Mouse (Mus musculus): ENCODE measurements at regions not wholly inside any gene's neighbourhood (a gene's known extent, or its start where the extent isn't known, plus 50 kb on each side); places are given as distances from the start of the nearest gene placed in this dataset.

- no peak for DNase-seq
These were observed 202.7 kb upstream of the Xrcc4 start for GRCm38 (mm10) chr13:90292124-90292523.

GRCm38 (mm10) chr13:90280976-90281375 lies 191.6 kb upstream of the Xrcc4 start:
- DNase-seq, result no peak

GRCm38 (mm10) chr13:90279786-90280382 lies 190.5 kb upstream of the Xrcc4 start:
- no peak for DNase-seq

- DNase-seq, result no peak
These were observed 189.9 kb upstream of the Xrcc4 start for GRCm38 (mm10) chr13:90279355-90279754.

- no peak for DNase-seq
These were observed 169.8 kb upstream of the Xrcc4 start for GRCm38 (mm10) chr13:90259071-90259742.

GRCm38 (mm10) chr13:90252981-90253380 lies 163.6 kb upstream of the Xrcc4 start:
- no peak for DNase-seq

- DNase-seq, result no peak
These were observed 156.8 kb upstream of the Xrcc4 start for GRCm38 (mm10) chr13:90245997-90246765.

GRCm38 (mm10) chr13:90238331-90238730 lies 148.9 kb upstream of the Xrcc4 start:
- peak; percentile 11 for DNase-seq

- DNase-seq, result no peak
These were observed 144.6 kb upstream of the Xrcc4 start for GRCm38 (mm10) chr13:90233986-90234385.

GRCm38 (mm10) chr13:90233561-90233960 lies 144.2 kb upstream of the Xrcc4 start:
- DNase-seq, result no peak

GRCm38 (mm10) chr13:90229106-90229505 lies 139.7 kb upstream of the Xrcc4 start:
- DNase-seq, result no peak

GRCm38 (mm10) chr13:90226212-90226611 lies 136.8 kb upstream of the Xrcc4 start:
- peak; percentile 2 for DNase-seq

GRCm38 (mm10) chr13:90212390-90212789 lies 123.0 kb upstream of the Xrcc4 start:
- no peak for DNase-seq

GRCm38 (mm10) chr13:90207875-90208274 lies 118.5 kb upstream of the Xrcc4 start:
- no peak for DNase-seq
